Mouse (Mus musculus) cortical plate, adult 2 months (tissue): ENCODE measurements around the gene Vmn2r102.

Source experiments
- CTCF ChIP-seq: fragments of 200-500 bp; IDR thresholded peaks from 2 replicates; pipeline ENCODE4 v1.5.1; 2011; ENCODE audit warnings: mild to moderate bottlenecking, control low read depth, low read length; ENCODE audit not compliant: insufficient read depth; ENCODE audit errors: extremely low read depth
- POLR2A ChIP-seq: fragments of 200-500 bp; IDR thresholded peaks from 2 replicates; pipeline ENCODE4 v1.6.1; 2011; ENCODE audit warnings: mild to moderate bottlenecking, low read length, control low read depth; ENCODE audit not compliant: insufficient read depth; ENCODE audit errors: extremely low read depth

GRCm38 (mm10) chr17:19660028-19660427, at the start of gene Vmn2r102:
- TF ChIP-seq POLR2A (no peak), CTCF (no peak)
